Mouse (Mus musculus) spleen, postnatal 10 days (tissue): ENCODE results near the gene Ash1l.
A peak's percentile ranks its signal among the peaks of the same experiment; 100 is the strongest.
"Not testable (repeated sequence)": the region's sequence is repeated elsewhere in the genome, so short reads cannot be mapped to it uniquely, and the experiment has no call there.

ENCODE experiments used
- DNase-seq, 2 experiments: peaks; one replicate each; pipeline ENCODE4 v3.0.0; 2021 to 2022; ENCODE audit warnings: low spot score in 2 of 2

The Ash1l gene

DNA sequence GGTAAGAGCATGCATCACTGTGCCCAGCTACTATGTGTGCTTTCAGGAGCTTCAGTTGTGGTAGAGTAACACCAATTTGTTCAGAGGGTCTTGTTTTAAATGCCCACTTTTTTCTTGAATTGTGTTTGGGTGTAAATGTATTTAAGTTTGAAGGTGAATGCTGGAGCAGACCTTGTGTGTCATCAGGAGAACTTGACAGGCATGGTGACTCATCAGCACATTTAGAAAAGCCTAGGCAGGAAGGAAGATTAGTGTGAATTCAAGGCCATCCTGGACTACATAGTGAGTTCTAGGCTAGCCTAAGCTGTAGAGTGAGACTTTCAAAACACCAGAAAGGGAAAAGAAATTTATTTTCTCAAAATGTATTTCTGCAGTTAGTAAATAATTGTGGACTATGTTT, 3.3 kb downstream of the Ash1l start:
- no peak for DNase-seq

DNA sequence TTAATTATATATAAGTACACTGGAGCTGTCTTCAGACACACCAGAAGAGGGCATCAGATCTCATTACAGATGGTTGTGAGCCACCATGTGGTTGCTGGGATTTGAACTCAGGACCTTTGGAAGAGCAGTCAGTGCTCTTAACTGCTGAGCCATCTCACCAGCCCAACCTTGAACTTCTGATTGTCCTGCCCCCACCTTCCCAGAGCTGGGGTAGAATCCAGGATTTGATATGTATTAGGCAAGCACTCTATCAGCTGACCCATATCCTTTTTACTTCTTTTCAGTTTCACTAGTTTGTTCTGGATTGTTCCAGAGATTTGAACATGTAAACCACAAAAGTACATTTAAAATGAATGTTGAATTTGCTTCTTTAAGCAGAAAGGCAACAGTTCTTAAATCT, 12.8 kb downstream of the Ash1l start:
- DNase-seq: not testable (repeated sequence)

DNA sequence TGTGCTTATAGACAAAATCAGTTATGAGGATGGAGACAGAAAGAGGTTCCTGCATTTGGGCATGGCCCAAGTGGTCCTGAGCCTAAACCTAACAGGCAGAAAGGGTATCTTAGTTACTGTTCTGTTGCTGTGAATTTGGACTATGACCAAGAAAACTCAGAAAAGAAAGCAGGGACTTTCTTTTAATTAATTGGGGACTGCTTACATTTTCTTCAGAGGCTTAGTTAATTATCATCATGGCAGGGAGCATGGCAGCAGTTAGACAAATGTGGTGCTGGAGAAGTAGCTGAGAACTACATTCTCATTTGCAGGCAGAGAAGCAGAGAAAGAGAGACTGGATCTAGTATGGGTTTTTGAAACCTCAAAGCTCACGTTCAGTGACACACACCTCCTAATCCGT, 24.6 kb downstream of the Ash1l start:
- no peak for DNase-seq

DNA sequence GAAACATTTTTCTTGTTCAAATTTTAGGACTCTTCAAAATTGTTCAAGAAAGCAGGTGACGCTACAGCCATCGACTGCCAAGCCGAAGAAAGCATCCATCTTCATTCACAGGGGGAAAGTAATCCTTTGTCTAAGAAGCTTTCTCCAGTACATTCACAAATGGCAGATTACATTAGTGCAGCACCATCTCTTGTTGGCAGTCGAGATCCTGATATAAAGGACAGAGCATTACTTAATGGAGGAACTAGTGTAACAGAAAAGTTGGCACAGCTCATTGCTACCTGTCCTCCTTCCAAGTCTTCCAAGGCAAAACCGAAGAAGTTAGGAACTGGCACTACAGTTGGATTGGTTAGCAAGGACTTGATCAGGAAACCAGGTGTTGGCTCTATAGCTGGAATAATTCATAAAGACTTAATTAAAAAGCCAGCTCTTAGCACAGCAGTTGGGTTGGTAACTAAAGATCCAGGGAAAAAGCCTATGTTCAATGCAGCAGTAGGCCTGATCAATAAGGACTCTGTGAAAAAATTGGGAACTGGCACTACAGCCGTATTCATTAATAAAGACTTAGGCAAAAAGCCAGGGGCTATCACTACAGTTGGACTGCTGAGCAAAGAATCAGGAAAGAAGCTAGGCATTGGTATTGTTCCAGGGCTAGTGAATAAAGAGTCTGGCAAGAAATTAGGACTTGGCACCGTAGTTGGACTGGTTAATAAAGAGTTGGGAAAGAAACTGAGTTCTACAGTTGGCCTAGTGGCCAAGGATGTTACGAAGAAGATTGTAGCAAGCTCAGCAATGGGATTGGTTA, 31.0 kb downstream of the Ash1l start:
- no peak for DNase-seq

DNA sequence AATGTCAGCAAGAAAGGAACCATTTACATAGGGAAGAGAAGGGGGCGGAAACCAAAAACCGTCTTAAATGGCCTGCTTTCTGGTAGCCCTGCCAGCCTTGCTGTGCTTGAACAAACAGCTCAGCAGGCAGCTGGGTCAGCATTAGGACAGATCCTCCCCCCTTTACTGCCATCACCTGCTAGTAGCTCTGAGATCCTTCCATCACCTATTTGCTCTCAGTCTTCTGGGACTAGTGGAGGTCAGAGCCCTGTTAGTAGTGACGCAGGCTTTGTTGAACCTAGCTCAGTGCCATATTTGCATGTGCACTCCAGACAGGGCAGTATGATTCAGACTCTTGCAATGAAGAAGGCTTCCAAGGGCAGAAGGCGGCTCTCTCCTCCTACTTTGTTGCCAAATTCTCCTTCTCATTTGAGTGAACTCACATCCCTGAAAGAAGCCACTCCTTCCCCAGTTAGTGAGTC, 33.5 kb downstream of the Ash1l start:
- DNase-seq: no peak

DNA sequence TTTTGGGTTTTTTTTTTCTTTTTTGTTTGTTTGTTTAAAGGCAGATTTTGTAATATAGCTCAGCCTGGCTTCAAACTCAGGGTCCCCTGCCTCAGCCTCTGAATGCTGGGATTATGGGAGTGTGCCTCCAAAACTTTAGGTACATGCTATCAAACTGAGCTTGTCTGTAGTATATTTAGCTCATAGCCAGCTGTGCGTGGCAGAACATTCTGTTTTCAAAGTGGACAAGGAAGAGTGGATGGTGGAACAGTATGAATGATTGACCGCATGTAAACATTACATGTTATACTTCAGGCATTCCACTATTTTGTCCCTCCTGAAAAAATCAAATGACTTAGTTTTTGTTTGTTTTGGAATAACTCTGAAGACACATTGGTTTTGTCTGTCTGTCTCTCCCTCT, 42.4 kb downstream of the Ash1l start:
- DNase-seq: no peak

DNA sequence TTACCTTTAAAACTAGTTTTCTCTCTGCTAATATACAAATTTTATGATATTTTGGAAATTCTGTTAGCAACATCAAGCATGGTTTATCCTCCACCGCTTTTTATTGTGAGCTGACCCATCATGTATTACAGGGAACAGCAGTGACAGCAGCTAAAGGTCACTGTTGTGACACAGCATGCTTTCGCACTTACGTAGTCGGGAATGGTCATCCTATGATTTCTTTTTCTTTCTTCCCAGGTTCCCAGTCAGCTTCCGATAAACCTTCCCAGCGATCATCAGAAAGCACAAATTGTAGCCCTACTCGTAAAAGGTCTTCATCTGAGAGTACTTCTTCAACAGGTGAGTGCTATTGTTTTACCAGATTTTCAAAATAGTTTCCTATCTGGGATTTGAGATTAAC, 51.1 kb downstream of the Ash1l start:
- no peak for DNase-seq

DNA sequence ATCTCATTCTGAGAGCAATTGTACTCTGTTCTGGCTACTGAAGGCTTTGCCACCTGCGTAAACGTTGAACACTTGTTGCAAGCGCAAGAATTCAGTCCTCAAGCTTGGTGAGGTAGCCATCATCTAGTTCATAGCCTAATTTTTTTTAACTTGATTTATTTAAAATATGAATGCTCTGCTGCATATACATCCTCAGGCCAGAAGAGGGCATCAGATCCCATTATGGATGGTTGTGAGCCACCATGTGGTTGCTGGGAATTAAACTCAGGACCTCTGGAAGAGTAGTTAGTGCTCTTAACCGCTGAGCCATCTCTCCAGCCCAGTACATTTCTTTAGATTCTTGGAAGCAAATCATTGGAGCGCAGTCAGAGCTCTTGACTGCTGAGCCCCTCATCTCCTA, 80.5 kb downstream of the Ash1l start:
- DNase-seq: not testable (repeated sequence)

DNA sequence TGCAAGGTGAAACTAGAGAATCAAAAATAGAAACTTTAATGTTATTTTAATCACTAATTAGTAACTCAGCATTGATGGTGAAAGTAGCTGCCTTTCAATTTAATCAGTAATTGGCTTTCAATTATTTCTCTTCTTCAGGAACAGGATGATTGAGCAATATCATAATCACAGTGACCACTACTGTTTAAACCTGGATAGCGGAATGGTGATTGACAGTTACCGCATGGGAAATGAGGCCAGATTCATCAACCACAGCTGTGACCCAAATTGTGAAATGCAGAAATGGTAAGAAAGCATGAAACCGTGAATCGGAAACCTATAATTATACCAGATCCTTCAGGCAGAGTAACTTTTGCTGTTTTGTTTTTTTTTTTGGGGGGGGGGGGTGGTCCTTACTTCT, 92.9 kb downstream of the Ash1l start:
- DNase-seq: no peak

DNA sequence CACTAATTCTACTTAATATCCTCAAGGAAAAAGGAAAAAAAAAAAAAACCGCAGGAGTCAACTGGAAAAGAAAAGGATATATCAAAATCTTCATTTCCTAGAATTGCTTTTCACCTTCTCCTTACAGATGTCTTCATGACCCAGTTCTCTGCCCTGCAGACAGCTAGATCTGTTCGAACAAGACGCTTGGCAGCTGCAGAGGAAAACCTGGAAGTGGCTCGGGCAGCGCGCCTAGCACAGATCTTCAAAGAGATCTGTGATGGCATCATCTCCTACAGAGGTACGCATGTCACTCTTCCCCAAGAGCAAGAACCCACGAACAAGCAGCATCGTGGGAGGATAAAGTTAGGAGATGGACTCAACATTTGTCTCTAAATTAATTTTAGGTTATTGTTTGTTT, 107.9 kb downstream of the Ash1l start:
- no peak for DNase-seq

DNA sequence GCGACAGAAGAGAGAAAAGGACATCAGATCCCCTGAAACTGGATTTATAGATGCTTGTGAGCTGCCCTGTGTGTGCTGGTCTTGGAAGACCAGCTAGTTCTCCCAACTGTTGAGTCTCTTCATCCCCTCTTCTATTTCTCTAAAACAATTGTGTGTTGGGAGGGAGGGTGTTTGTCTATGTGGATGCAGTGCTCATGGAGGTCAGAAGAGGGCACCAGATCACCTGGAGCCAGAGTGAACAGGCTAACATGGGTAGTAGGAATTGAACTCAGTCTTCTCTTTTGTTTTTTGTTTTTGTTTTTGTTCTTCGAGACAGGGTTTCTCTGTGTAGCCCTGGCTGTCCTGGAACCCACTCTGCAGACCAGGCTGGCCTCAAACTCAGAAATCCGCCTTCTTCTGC, 108.4 kb downstream of the Ash1l start:
- DNase-seq: peak in 1 of 2 experiments; percentile 54

DNA sequence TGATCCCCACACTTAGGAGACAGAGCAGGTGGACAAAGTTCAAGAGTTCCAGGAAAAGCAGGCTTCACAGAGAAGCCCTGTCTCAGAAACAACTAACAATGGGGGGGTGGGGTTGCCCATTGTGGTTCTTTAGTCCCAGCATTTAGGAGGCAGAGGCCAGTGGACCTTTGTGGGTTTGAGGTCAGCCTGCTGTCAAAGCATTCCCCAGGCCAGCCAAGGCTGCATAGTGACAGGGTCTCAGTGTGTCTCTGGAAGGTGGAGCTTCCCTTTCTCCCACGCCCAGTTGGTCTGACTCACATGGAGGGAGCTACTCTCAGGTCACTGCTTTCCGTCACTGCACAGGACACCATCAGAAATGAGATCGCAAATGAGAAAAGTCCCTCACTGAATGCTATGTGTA, 111.3 kb downstream of the Ash1l start:
- DNase-seq: no peak

DNA sequence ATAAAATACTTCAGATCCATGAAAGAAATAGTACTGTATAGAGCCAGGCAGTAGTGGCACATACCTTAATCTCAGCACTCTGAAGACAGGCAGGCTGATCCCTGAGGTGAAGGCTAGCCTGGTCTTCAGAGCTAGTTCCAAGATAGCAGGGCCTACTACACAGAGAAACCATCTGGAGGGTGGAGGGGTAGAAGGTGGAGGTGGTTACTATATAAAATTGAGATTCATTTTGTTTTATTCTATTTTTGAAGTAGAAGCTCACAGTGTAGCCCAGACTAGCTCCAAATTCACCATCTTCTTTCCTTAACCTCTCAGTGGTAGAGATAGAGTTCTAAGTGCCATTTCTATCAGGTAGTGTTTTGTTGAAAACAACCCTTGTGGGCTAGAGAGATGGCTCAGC, 116.8 kb downstream of the Ash1l start:
- DNase-seq: no peak

DNA sequence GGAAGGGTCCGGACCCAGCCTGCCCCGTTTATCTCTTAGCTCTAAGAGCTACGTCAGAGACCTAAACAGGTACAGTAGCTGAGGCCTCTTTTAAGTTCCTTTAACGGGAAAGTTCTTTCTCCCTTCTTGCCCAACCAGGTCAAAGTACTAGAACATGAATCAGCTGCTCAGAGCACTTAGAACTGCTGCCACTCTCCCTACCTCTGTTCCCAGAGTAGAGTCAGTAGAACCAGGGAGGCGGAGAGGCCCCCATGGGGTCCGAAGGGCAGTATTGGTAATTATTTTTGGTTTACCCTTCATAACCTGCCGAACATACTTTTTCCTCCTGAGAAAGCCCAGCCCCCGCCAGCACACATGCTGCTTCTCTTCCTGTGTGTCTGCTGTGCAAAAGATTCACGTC, 127.0 kb downstream of the Ash1l start:
- no peak for DNase-seq

DNA sequence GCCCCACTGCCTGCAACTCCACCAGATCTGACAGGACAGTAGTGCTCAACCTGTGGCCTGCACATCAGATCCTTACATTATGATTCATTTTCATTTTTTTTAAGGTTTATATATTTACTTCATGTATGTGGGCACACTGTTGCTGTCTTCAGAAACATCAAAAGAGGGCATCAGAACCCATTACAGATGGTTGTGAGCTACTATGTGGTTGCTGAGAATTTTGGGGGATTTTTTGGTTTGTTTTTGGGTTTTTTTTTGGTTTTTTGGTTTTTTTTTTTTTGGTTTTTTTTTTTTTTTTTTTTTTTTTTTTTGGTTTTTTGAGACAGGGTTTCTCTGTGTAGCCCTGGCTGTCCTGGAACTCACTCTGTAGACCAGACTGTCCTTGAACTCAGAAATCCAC, 131.9 kb downstream of the Ash1l start:
- DNase-seq: not testable (repeated sequence)

DNA sequence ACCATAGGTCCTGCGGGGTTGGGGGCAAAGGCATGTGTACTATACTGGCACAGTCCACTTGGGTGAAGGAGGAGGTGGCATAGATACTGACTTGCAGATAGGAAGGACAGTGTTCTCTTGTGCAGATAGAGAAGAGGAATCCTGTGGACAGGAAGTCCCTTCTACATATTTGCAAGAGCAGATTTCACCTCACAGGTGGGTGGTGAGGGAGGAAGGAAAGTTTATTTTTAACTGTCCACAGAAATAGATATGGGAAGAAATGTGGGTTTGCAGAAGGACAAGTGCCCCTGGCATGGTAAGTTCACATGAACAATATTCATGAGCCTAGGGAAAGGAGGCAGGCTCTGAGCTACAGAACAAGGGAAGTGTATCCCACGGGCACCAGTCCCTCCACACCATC, 133.7 kb downstream of the Ash1l start:
- no peak for DNase-seq

DNA sequence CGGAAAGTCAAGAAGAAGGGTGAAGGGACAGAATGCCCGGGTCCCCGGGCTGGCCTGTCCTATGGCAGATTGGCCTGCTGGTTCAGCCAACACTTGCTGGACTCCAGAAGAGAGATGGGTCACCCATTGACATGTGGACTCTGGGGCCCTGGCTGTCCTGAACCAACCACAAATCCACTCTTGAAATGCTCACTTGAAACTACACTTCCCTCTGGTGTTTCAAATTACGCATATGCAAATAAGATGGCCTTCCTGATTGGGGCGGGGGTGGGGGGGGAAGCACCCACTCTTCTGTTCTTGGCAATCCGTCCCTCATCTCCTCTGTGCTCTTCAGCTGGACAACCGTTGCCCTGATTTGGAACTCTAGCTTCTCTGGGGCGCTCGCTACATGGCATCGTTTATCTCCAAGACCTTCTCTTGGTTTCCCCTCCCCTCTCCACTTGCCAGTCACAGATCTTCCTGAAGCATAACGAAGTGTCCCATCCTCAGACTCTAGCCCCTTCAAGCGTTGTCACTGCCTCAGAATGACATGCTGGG, 134.3 kb downstream of the Ash1l start:
- DNase-seq: no peak

DNA sequence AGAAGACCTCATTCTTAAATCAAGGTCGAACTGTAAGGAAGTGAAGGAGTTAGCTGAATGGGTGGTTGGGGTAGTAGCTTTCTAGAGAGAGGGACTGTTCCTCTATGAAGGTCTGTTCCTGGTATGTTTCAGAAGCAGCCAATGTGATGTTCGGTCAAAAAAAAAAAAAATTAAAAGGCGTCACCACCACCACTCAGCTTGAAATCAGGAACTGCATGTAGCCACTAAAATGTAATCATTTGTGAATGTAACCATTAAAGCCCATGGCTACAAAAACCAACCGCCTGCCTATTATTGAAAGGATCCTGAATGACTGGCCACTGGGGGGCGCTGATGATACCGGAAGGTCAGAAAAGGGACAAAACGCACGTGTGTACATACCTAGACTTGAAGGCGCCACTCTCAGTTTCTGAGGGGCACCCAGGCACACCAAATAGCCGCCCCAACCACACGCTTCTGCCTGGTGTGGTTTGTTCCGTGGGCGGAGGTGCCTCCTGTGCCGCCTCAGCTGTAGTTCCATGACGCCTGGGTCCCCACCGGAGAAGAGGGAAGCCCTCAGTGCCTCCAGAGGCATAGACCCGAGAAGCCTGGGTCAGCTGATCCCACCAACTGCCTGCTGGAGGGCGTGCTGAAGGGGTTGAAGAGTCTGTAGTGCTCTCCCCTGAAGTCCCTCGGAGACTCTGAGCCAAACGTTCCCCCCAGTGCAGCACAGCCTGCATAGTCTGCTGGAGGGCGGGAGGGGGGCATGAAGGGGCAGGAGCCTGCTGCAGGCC, 137.1 kb downstream of the Ash1l start:
- DNase-seq: peak; percentile 83 to 95

DNA sequence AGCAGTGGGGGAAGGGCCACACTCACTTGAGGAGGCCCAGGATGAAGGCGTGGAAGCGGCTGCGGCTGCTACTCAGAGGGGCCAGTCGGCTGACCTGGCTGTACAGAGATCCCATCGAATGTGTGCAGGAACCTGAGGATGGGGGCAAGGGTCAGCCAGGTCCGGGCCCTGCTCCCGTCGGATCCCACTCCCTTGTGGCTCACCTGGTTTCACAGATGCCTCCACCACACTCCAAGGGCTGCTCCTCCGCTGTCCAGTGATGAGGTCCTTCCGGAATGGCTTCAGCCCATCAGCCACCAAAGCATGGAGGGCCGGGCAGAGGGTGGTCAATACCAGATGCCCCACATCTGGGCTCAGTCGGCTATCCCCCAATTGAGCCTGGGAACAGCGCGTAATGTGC, 138.6 kb downstream of the Ash1l start:
- DNase-seq: no peak

DNA sequence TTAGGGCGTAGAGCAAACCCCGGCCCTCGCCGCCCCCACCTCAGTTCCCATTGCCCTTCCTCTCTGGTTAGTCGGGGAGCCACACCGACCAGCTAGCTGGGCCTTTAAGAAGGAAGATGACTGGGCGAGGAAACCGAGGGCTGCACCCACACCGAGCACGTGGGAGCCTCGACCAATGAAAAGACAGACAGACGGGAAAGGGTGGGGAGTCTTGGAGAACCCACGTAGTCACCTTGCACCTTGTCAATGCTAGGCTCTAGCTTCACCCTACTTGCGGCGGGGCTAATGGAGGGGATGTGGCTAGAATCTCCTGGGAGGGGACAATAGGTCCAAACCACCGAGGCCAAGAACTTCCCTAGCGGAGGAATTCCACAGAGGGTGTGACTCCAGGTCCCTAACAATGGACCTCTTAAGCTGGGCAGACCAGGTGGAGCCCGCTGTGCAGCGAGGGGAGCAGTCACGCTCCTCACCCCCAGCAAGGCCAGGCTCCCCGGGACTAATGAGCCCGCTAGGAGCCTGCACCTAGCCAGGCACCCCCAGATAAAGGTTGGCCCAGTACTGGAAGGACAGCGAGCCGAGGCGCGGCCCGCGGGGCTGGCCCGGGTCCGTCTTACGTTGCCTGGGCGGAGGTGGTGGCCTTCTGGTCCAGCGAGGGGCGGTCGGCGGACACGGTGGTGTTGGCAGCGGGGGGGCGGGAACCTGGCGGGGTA, 139.6 kb downstream of the Ash1l start:
- peak; percentile 72 to 86 for DNase-seq

DNA sequence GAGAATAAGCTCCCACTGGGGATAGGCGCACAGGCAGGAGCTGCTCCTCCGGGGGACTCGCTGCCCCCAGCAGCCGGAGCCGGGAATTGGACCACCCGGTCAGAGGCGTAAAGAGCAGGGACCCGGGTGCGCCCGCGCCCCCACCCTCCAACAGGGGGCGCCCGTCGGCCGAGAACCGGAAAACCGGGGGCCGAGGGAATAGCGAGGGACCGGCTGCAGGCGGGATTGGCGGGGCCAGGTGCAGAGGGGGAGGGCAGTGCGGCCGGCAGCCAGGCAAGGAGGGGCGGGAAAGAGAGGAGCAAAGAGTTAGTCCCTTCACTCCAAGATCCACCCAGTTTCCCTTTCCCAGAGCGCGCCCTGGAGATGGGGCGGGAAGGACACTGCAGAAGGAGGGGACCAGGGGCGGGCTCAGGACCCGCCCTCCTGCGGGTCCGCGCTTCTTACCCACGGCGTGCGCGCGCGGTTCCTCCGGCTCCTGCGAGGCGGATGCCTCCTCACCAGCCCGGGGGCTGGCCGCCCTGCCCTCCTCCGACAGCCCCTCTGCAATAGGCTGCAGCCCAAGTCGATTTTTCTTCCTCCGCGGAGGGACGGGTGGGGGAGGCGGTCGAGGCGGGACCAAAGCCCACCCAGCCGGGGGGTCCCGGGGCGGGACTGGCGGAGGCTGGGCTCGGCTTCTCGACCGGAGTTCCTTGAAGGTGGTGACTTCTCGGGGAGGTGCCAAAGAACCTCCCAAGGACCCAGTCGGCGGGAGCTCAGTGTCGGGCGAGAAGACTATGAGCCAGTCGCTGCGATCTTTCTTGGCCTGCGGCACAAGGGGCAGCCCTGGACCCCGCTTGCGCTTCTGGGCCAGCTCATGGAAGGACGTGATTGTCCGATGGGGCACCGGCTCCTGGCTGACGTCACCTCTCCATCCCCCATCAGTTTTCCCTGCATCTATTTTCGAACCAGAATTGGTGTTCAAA, 140.6 kb downstream of the Ash1l start:
- DNase-seq: peak; percentile 84 to 86
